Mouse (Mus musculus): Measurements from ENCODE around the gene Nxpe5.

Gene Nxpe5

DNA sequence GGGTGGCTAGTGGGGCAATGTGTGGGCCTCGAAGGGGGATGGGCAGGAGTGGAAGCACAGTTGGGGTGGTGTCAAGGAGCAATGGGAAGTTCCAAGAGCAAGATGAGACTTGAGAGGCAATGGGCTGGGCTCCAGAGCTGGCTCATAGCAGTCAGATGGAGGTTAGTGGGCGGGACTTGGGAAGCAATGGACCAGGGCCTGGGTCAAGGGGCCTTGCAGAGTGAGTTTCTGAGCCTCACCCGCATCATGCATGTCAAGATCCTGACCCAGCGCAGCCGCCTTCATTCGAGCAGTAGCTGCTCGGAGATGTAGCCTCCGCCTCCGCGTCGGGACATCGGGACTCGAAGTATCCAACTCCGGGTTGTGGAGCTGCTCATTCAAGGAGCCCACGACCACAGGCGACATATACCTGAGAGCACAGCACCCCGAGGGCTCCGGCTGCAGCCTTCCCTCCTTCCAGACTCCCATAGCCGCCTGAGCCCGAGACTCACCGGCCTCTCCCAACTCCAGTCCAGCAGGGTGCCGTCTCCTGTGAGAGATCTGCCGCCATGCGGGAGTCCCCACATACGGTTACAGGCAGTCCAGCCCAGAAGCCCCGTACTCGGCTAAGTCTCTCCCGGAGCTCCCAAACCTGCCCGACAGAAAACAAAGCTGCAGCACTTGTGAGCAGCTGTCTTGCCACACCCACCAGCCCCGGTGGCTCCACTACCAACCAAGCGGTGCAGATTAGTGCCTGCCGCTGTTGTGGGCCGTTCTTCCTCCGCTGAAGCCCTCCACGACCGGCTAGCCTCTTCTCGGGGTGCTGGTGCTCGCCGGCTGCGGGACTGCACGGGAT lies 49.7 kb downstream of the Nxpe5 start:
- no peak for DNase-seq (ENCODE audit: low spot score in 2 of 2)

DNA sequence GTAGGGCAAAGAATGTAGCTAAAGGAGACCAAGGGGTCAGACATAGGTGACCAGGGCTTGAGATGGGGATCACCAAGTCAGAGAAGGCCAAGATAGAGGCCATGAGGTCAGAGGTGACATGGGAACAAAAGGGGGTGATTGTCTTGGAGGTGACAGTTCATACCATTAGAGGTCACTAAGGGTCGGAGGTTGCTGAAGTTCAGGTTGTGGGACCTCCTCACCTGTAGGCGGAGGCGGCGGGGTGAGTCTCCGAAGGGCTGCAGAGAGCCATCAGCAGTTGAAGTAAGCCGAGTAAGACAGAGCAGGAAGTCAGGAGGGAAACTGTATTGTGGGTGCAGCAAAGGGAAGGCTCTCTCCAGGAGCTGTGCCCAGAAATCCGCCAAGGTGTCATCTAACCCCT lies 52.3 kb downstream of the Nxpe5 start:
- DNase-seq (ENCODE audit: low spot score in 2 of 2), result no peak

DNA sequence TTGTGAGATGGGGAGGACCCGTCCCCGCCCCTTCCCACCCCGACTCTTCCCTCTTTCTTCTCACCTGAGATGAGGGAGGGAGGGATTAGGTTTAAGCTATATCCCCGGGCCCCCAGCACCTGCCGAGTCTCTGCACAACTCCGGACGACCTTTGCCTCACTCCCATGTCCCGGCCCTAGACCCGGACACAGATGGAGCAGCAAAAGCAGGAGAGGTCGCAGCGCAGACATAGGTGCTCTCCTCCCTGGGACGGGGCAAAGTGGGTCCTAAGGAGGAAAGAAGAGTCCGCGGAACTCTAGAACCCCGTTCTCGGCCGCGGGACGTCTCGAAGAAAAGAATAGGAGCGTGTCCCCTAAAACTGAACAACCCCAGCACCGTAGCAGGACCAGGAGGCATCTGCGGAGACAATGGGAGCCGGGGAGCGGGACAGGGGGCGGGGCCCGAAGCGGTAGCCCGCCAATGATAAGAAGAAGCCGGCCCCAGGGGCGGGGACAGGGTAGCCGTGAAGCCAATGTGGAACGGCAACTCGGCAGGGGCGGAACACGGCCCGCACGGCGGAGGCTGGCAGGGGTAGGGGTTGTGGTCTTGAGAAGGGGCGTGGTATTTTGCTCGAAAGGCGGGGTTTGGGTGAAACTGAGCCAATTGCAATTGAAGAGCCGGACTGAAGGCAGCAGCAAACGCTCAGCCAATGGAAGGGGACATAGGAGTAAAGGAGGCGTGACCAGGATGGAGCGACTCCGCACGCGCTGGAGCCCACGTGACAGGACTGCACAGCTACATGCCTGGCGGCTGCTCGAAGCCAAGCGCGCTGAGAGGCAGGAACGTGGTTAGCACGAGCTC lies 54.1 kb downstream of the Nxpe5 start, which contains the start of the genes Gm43720, Gpc2 and Stag3:
TSS of gene Gm43720 (minus strand) at position 374 of the 840 bp plus-strand sequence.
TSS of gene Gpc2 (minus strand) at position 421 of the 840 bp plus-strand sequence.
TSS of gene Stag3 (plus strand) at position 656 of the 840 bp plus-strand sequence.
- DNase-seq (ENCODE audit: low spot score in 2 of 2), result peak in 1 of 2 experiments; percentile 54

DNA sequence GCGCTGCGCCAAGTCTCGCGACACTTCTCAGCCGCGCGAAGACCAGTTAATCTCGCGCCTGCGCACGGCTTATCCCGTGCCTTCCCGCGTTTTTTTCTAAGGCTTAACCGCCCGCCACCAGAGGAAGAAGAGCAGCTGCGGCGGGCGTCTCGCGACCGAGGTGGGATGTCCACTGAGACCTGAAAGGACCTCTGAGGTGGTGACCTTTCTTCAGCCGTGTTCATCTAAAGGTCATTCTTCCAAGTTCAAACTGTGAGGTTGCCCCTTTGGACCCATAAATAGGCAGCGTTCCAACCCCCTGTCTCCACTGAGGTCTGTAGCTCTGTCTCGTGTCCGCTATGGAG lies 54.7 kb downstream of the Nxpe5 start:
- no peak for DNase-seq (ENCODE audit: low spot score in 2 of 2)

DNA sequence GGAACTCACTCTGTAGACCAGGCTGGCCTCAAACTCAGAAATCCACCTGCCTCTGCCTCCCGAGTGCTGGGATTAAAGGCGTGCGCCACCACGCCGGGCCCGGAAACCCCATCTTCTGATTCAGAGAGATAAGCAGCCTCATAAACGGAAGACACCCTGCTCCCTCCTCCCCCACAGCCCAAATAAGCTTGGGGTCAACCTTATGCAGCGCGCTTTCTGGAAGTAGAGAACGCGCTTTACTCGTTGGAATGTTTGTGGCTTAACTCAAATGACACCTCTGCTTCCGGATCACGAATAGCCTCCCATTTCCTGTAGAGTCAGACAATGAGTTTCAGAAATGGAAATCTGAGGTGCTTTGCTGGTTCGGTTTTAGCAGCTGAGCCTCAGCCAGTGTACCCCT lies 55.1 kb downstream of the Nxpe5 start:
- DNase-seq (ENCODE audit: low spot score in 2 of 2), result no peak

DNA sequence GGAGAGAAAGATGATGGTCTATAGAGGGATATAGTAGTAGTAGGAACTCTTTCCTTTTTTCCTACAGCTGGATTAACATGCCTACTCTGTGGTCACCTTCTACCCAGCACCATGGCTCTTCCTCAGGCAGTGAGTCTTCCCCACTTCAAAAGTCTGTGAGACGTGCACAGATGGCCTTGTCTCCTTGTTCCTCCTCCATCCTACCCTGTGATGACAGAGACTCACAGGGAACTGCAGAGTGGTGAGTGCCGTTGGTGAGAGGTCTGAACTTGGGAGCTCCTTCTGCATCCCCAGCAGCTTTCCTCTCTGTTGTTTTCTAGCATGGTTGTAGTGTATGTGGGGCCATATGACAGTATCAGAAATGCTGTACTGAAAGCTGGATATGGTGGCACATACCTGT lies 56.1 kb downstream of the Nxpe5 start:
- no peak for DNase-seq (ENCODE audit: low spot score in 2 of 2)

DNA sequence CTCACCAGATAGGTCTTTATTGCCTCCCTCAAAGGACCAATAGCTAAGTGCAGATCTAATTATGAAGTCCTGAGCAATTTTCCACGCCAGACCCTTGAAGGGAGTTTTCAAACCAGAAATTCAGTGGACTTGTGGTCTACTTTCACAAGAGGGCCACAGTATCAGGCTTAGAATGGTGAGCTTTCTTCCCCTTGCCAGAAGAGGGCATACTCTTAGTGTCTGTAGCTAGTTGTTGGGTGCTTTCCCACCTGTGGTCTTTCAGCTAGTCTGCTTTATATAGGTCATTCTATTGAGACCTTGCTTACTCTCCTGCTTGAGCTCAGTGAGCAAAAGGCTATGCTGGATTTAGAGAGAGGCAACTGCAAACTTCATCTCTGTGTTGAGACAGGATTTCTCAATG lies 57.8 kb downstream of the Nxpe5 start:
- no peak for DNase-seq (ENCODE audit: low spot score in 2 of 2)

DNA sequence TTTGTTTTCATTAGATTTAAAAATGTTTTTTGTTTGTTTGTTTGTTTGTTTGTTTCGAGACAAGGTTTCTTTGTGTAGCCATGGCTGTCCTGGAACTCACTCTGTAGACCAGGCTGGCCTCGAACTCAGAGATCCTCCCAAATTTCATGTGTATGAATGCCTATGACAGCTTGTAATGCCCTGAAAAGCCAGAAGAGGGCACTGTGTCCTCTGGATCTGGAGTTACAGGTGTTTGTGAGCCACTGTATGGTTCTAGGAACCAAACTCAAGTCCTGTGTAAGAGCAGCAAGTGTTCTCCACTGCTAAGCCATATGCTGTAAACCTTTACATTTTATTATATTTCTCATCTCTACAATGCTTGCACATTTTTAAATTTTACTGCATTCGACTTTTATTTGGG lies 62.2 kb downstream of the Nxpe5 start:
- no peak for DNase-seq (ENCODE audit: low spot score in 2 of 2)

DNA sequence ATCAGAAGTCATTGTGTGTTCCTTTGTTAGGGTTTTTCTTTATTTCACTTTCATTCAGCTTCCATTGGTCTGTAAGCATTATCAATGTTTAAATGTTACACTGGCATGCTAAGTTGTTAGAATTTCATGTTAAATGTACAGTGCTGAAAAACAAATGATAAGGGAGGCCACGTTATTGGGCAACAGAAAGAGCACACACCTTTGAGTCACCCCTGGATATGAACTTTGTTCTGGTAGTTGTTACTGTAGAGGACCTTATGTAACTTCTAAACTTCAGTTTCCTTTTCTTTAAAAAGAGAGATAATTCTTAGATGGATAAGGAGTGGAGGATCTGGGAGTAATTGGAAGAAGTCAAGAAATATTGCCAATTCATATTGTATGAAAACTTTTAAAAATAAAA lies 65.9 kb downstream of the Nxpe5 start:
- no peak for DNase-seq (ENCODE audit: low spot score in 2 of 2)

DNA sequence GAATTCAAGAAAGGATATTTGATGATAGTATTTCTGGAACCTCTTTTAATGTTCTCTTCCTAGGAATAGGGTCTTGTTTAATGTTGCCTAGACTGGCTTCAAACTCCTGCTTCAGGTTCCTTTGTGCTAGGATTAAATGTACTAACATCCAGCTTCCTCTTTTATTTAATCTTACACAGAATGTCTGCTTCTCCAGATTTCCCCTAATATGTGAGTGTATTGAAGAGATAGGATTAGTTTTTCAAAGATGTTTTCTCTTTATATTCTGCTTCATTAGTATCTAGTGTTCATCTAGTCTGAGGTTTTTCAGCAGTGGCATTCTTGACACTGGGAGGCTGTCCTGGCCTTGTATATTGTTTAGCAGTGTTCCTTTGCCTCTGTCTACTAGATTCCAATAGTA lies 68.5 kb downstream of the Nxpe5 start:
- no peak for DNase-seq (ENCODE audit: low spot score in 2 of 2)

DNA sequence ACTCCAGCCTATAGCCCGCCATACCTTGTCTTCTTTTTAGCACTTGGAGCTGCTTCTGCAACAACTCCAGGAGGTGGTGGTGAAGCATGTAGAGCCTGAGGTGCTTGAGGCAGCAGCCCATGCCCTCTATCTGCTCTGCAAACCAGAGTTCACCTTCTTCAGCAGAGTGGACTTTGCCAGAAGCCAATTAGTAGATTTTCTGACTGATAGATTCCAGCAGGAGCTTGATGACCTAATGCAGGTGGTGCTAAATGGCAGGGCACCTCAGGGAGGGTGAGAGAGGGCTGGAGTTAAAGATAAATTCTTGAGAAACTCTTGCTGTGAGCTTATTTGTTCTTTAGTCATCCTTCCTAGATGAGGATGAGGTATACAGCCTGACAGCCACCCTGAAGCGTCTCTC lies 73.9 kb downstream of the Nxpe5 start:
- no peak for DNase-seq (ENCODE audit: low spot score in 2 of 2)

All from frontal cortex, postnatal 25 days (tissue).